In the genomic region with DNA sequence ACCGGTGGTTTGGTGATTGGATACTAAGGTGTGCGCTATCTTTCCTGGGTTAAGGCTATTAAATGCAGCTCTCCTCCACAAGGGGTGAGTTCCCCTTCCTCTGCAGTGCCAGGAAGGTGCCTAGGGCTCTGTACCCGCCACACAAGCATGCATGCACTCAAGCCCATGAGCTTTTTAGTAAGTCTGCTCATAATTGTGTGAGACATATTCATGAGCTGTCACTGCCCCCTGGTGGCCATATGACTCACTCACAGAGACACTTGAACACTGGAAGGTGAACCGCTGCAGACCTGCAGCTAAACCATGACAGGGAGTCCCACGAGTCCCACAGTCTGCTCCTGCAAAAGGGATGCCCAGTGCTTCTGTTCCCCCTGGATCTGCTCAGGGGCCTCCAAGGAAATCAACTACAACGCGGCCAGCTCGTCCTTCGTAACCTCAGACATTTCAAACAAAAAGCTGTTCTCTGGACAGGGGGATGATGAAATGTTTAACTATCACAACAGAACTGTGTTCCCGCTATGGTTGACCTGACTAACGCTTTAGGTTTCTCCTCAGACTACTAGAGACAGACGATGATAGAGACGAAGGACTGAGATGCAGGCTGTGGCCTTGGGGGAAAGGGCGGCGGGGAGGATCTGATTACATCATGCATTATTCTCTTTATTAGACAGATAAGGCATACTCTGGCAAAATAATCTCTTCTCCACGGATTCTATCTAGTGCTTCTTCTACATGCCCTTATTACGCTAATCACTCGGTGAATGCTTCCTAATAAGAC, we compare ENCODE assay signal across 9 mouse cellular contexts. TPM values are rescaled to one million over a fixed set of nuclear protein-coding genes. Genes with fewer than 3 reads are reported as not detected.
A peak's percentile ranks its signal among the peaks of the same experiment; 100 is the strongest.
DNase-seq lines count a peak whose midpoint lies in the region; ATAC-seq and TF ChIP-seq lines count a peak whose summit lies in the region.
"Had no signal": no experiment of that assay in that cellular context is flagged by ENCODE, and none has a peak within 500 bp of the region (broad histone marks: within the 10 kb centered on the region; RNA-seq: fewer than 3 reads in every experiment).

No protein-coding gene starts in this region.

- peak; percentile 55 for ATAC-seq in forebrain, embryonic 11.5 days (replicated peaks; ENCODE audit: low FRiP score)

- no peak for TF ChIP-seq POLR2A in ES-Bruce4 (IDR thresholded peaks at IDR 0.05; ENCODE audit: insufficient read depth, low read length)

- peak; percentile 56 for DNase-seq in c-Kit-positive CD71-positive TER-119-negative erythroid progenitor cells, embryonic 14.5 days (ENCODE audit: low read depth)
- peak; percentile 89 for DNase-seq in forebrain, embryonic 11.5 days (ENCODE audit: low spot score)
- peak; percentile 15 for DNase-seq in heart, postnatal 25 days (ENCODE audit: low spot score)
- DNase-seq in large intestine, adult 2 months (ENCODE audit: low read depth, low spot score): peak; percentile 39
- peak; percentile 56 to 71 for DNase-seq in lung, adult 18-20 months
- DNase-seq in ovary, adult 18-20 months (ENCODE audit: low spot score): peak; percentile 46
- DNase-seq in thymus, adult 18-20 months: peak; percentile 24 to 37

- 71% methylated on average over 18 of the region's 18 CpGs for WGBS in forebrain, embryonic 11.5 days
- WGBS in large intestine, adult 2 months: 70% methylated on average over 18 of the region's 18 CpGs

- H3K27ac ChIP-seq in ES-Bruce4 (ENCODE audit: insufficient read depth, low read length): no peak overlapping the region
- H3K27ac ChIP-seq in forebrain, embryonic 11.5 days (ENCODE audit: low read depth, low read length): no peak overlapping the region
- H3K27ac ChIP-seq: limb, embryonic 15.5 days had no signal

- peak; percentile 67 for TF ChIP-seq CTCF in ES-Bruce4 (IDR thresholded peaks at IDR 0.05; ENCODE audit: low read depth, low read length)

- H3K9ac ChIP-seq in ES-Bruce4 (ENCODE audit: low read depth, poor library complexity, severe bottlenecking): no peak overlapping the region
- no peak overlapping the region for H3K9ac ChIP-seq in forebrain, embryonic 11.5 days (ENCODE audit: low read length)
- H3K9ac ChIP-seq: limb, embryonic 15.5 days had no signal

- H3K27me3 ChIP-seq in ES-Bruce4 (ENCODE audit: control insufficient read depth, insufficient read depth, low read length, poor library complexity, severe bottlenecking): no peaks in the 10 kb centered on the region
- H3K27me3 ChIP-seq in forebrain, embryonic 11.5 days (ENCODE audit: control insufficient read depth, insufficient read depth, low read length): no peaks in the 10 kb centered on the region
- H3K27me3 ChIP-seq: limb, embryonic 15.5 days had no signal

- no peak for TF ChIP-seq EP300 in ES-Bruce4 (IDR thresholded peaks at IDR 0.05; ENCODE audit: insufficient read depth, low read depth, low read length)

- H3K4me1 ChIP-seq in ES-Bruce4 (ENCODE audit: control insufficient read depth, insufficient read depth, low read length): no peaks in the 10 kb centered on the region
- H3K4me1 ChIP-seq in forebrain, embryonic 11.5 days (replicated peaks; ENCODE audit: control insufficient read depth, insufficient read depth, low read length): no peaks in the 10 kb centered on the region
- H3K4me1 ChIP-seq: limb, embryonic 15.5 days had no signal

- no peak overlapping the region for H3K4me3 ChIP-seq in ES-Bruce4 (ENCODE audit: low read depth, low read length)
- H3K4me3 ChIP-seq in forebrain, embryonic 11.5 days (ENCODE audit: low read depth, low read length): no peak overlapping the region
- H3K4me3 ChIP-seq: limb, embryonic 15.5 days had no signal

- H3K36me3 ChIP-seq in ES-Bruce4 (ENCODE audit: control insufficient read depth, insufficient read depth, low read length, poor library complexity, severe bottlenecking): no peaks in the 10 kb centered on the region
- H3K36me3 ChIP-seq in forebrain, embryonic 11.5 days (ENCODE audit: control insufficient read depth, insufficient read depth, low read length): peaks cover 3% of the 10 kb centered on the region; the same call in 1 of the 2 replicates

- H3K4me2 ChIP-seq in forebrain, embryonic 11.5 days (ENCODE audit: low read depth, low read length, severe bottlenecking): no peak overlapping the region
- H3K4me2 ChIP-seq: limb, embryonic 15.5 days had no signal

- intact Hi-C loops in heart, postnatal 25 days (cut with DNase I): loop anchor here (2.0 to 10.0 kb wide), 3 partner anchors 191 to 651 kb away; no protein-coding TSS in a partner anchor

- H3K9me3 ChIP-seq in ES-Bruce4 (replicated peaks; ENCODE audit: control insufficient read depth, insufficient read depth, low read length, poor library complexity, severe bottlenecking): no peaks in the 10 kb centered on the region
- H3K9me3 ChIP-seq in forebrain, embryonic 11.5 days (ENCODE audit: control insufficient read depth, low read length): no peaks in the 10 kb centered on the region
- H3K9me3 ChIP-seq: limb, embryonic 15.5 days had no signal

RNA-seq across cellular contexts. Expression of gene Chd1l, which starts 24.4 kb away (rescaled TPM):
- 21.9 and 23.7 TPM in 2 replicates for polyA plus RNA-seq in ES-Bruce4 (2011; ENCODE audit: insufficient read depth, insufficient read length, low read depth, missing spikeins)
- 18.9 and 21.0 TPM in 2 replicates for polyA plus RNA-seq in forebrain, embryonic 11.5 days (2014; fragmentation: Nextera tagmentation; extraction: Ambion mirVana)
- 10 to 100 TPM; 10.2 to 10.5 TPM for total RNA-seq in heart, postnatal 25 days (2021)
- polyA plus RNA-seq in large intestine, adult 2 months (2012; rRNA removed): 5.4 and 6.4 TPM in 2 replicates

RNA-seq across cellular contexts. Expression of gene Fmo5, which starts 43.0 kb away (rescaled TPM):
- polyA plus RNA-seq in ES-Bruce4 (2011; ENCODE audit: insufficient read depth, insufficient read length, low read depth, missing spikeins): 1.3 and 2.0 TPM in 2 replicates
- polyA plus RNA-seq in forebrain, embryonic 11.5 days (2014; fragmentation: Nextera tagmentation; extraction: Ambion mirVana): 0.65 and 0.69 TPM in 2 replicates
- 10 to 100 TPM; 10.1 to 11.8 TPM for total RNA-seq in heart, postnatal 25 days (2021)
- 24.1 and 58.0 TPM in 2 replicates for polyA plus RNA-seq in large intestine, adult 2 months (2012; rRNA removed)

Comparison
In these comparisons a context has a peak if more than half of its experiments do, and no peak if none do; other contexts are left out.
1. DNase-seq: peak in every context shown above with its lines; median percentile 89 in forebrain, embryonic 11.5 days; 64 in lung, adult 18-20 months; 56 in c-Kit-positive CD71-positive TER-119-negative erythroid progenitor cells, embryonic 14.5 days; 46 in ovary, adult 18-20 months; 39 in large intestine, adult 2 months; 30 in thymus, adult 18-20 months; 15 in heart, postnatal 25 days.